Mouse (Mus musculus) embryo, embryonic 9.5 days (tissue): ENCODE results near the gene Scd1.
"Not testable (repeated sequence)": the region's sequence is repeated elsewhere in the genome, so short reads cannot be mapped to it uniquely, and the experiment has no call there.

Experiments used
- DNase-seq: peaks from one replicate; pipeline ENCODE4 v3.0.0-alpha.2; 2017; ENCODE audit errors: extremely low spot score

Gene Scd1

DNA sequence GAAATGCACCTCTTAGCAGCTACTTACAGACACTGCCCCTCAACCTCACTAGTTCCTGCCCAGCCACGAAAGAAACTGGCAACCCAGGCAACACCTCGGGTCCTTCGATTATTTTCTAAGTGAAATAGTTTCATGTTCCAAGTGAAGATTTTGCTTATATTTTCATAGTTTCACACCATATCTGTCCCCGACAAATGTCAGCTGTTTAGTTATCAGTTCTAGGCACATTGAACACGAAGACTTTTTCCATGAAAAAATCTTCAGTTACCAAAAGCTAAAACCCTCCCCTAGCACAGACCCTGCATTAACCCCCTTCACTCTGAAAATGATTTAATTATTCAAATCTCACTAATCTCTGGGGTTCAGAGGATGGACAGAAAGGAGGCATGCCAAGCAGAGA, 10.9 kb downstream of the Scd1 start:
- no peak for DNase-seq

- DNase-seq: no peak
Measured at GRCm38 (mm10) chr19:44394972-44395371, 12.7 kb downstream of the Scd1 start.

DNA sequence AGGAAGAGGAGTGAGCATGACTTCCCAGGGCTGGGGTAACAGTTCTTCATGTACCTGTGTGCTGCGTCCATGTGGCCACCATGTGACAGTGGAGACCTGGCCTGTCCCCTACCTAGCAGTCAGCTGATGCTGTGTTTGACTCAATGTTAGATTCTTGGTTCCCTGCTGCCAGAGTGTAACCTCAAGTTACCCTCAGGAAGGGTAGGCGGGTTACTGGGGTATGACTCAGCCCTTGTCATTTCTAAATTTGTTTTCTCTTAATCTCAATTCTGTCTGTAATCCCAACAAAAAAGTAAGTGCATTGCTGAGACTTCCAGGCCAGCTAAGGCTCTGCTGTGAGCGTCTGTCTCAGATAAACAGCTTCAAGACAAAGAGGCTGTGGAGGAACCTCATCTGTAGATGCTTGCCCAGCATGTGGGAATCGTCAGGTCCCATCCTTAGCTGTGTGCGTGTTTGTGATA, 13.7 kb downstream of the Scd1 start:
- DNase-seq: no peak

DNA sequence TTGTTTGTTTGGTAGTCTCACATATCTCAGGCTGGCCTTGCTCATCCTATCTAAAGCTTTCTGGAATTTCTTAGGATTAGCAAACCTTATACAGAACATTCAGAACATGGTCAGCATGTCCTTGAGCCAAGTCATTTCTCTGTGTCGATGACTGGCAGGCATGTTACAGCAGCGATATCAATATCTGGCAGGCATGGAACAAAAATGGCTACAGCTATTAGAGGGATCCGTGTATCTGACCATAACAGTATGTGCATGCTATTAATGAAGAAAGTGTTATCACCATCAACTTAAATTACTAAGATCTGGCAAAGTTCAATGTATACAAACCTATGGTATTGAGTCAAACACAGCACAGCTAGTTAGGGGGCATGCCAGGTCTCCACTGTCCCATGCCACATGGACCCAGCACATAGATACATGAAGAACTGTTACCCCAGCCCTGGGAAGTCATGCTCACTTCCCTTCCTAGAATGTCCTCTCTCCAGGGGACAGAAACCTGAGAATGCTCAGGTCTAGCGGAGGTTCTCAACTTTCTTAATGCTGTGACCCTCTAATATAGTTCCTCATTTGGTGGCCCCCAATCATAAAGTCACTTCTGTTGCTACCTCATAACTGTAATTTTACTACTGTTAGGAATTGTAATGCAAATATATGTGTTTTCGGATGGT, 15.2 kb downstream of the Scd1 start:
- DNase-seq: no peak

- DNase-seq: no peak
Measured at GRCm38 (mm10) chr19:44391856-44392255, 15.8 kb downstream of the Scd1 start.

DNA sequence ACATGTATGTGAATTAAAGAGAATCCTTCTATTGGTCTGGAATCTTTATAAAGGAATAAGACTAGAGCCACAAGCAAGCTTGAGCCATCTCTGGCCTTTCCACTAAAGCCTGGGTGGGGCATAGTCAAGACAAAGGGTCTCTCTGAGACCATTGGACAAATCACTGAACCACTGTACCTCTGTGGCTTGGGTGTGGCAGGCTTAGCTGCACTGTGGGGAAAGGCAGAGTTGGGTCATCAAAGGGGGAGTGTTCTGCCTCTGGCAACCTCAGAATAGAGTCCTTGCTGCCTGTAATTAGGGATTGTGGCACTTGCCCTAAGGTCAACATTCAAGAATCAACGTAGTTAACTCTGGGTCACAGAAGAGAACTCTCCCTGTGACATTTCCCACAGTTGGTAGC, 18.2 kb downstream of the Scd1 start:
- peak; percentile 27 for DNase-seq

- peak; percentile 96 for DNase-seq
Measured at GRCm38 (mm10) chr19:44388475-44389428, 18.9 kb downstream of the Scd1 start.

DNA sequence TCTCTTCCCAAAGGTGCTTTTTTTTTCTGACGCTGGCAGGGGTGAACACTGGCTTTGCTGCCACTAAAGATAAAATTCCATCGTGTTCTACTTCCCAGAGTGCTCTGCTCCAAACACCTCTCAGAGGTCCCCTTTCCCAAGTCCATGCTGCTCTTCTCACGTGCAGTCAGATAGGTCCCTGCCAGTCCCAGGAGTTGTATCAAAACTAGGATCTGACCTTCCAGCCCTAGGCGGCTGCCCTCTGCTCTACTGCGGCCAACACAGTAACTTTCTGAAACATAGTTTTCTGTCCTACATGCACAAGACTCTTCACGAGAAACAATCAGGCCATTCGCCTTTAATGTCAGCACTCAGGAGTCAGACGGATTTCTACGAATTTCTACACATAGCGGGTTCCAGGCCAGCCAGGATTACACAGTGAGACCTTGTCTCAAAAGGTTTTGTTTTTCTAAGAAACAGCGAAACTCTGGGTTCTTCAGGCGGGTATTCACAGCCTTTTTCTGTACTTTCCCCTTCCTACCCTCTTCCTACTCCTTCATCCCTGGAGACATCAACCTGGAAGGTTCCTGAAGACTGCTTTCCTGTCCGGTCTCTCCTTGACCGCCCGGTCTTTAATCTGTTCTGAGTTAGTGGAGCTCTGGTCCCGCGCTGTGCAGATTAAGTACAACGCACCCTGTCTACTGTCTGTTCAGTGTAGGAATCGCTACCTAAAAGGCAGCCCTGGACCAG, 19.8 kb downstream of the Scd1 start:
- DNase-seq: no peak

- no peak for DNase-seq
Measured at GRCm38 (mm10) chr19:44387089-44387671, 20.5 kb downstream of the Scd1 start.

- DNase-seq: no peak
Measured at GRCm38 (mm10) chr19:44385887-44386498, 21.7 kb downstream of the Scd1 start.

DNA sequence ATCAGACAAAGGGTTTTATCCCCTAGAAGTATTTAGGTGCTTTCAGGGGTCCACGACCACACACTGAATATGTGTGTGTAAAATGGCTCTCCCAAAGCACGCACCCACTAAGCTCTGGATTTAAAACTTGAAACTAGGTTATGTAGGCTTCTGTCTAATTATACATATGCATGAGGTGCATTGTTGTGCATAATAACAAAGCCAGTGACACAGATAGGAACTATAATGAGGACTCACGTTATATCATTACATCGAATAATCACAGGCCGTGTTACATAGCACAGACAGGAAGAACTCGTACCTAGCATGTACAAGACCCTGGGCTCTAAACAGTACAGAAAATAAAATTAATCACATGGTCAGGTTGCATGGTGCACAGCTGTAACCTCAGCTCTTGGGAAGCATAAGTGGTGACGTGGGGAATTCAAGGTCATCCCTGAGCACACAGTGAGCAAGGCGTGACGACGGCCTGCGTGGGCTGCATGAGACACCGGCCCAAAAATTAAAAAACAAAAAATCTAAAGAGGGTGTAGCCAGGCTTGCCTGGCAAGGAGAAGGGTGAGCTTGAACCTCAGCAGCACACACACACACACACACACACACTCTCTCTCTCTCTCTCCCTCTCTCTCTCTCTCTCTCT, 24.9 kb downstream of the Scd1 start:
- no peak for DNase-seq

DNA sequence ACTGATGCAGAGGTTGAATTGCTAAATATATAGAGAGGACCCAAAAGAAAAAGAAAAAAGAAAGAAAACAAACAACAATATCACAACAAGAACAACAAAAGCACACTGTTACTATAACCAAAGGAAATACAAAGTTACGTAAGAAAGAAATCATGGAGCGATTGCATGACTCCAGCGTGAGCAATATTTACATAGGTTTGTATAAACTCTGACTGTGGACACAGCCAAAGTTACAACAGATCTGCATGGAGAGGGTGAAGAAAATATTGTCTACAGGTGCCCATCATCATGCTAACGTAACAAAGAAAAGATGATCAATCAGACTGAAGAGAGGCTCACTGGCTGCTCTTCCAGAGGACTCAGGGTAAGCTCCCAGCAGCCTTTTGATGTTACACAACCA, 27.6 kb downstream of the Scd1 start:
- DNase-seq: no peak

DNA sequence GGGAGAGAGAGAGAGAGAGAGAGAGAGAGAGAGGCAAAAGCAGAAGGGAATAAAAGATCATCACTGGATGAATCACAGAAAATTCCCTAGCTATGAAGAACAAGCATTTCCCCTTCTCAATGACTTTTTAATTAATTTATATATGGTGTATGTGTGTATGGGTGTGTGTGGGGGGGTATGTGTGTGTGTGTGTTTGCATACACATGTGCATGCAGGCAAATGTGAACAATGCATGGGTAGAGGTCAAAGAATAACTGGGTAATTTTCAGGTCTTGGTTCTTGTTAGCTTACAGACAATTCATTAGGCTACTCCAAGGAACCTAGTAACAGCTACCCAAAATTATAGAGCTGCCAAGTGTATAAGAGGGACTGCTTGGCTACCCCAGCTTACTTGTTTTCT, 28.6 kb downstream of the Scd1 start:
- no peak for DNase-seq

DNA sequence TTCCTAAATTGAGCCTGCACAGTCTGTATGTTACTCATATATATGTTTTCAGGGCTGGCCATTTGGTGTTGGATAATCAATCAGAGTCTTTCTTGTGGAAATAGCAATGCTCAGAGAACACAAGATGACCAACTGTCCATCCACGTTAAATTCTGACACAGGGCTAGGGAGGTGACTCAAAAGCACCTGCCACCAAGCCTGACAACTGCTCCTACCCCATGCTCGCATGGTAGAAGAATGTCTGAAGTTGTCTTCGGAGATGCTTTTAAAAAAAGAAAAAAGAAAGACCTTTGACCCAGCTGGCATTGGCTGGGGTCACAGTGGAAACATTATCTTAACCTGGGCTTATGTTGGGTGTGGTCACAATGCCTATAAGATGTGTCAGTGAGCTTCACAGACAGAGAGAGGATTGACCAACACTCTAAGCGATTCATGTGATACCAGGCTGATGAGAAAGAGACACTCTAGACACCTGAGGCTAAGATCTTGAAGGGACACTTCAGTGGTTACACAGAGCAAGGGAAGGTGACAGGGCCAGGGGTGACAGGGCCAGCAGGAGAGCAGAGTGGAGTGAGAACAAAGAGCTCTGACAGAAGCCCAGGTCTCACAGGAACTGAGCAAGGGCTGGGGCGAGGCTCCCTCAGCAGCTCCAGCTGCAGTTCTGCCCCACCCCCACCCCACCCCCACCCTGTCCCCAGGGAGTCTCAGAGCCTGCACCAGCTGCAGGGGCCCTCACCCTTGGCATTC, 29.9 kb downstream of the Scd1 start:
- DNase-seq: no peak

DNA sequence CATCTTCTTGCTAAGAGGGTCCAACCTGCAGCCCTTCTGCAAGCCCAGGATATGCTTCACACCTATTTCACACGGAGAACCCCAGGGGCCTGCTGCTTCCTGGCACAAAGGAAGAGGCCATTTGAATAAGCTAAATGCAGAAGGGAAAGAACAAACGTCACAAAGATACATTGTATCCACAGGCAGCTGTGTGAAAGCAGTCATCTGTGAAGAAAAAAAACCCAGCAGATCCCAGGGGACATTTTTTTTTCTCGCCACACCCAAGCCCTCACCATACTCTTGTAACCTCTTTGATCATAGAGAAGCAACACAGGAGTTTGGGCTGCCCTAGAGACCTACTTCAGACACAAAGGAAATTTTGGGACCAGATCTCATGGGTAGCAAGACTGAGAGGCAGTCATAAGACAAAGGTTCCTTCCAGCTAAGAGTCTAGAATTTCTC, 31.1 kb downstream of the Scd1 start:
- DNase-seq: no peak

- peak; percentile 71 for DNase-seq
Measured at GRCm38 (mm10) chr19:44372969-44373368, 34.7 kb downstream of the Scd1 start.

- DNase-seq: no peak
Measured at GRCm38 (mm10) chr19:44370231-44370630, 37.4 kb downstream of the Scd1 start.

DNA sequence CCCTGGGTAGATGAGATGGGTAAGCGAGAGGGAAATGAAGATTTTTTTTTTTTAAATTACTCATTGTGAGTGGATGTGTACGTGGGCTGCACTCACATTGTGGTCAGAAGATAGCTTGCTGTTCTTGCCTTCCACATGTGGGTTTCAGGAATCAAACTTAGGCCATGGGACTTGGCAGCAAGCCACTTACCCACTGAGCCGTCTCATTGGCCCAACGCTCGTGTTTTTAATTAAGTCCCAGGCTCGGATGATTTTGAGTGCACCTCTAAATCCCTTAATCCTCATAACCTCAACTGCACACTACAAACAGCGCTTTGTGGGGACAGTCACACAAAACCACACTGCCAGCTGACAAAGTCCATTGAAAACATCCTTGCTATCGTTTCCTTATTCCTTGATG, 38.3 kb downstream of the Scd1 start:
- DNase-seq: no peak

DNA sequence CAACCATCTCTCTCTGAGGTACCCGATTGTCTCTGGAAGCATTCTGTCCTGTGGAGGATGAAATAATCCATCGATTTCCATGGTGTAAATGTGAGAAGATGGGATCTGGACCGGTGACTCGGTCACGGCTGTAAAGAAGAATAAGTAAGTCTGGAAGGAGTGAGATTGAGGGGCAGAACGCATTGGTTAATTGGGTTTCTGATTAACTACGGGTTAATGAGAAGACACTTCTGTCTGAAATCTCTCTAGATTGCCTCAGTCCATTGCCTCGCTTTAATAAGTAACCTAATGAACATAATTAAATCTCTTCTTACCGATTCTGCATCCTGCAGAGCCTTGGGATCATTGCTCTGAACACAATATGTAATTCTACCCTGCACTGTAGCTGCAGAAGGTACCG, 40.6 kb downstream of the Scd1 start:
- not testable (repeated sequence) for DNase-seq

- no peak for DNase-seq
Measured at GRCm38 (mm10) chr19:44365733-44366132, 41.9 kb downstream of the Scd1 start.
